Mouse (Mus musculus): ENCODE results near the gene Duox1. TPM values are rescaled to one million over a fixed set of nuclear protein-coding genes. Genes with fewer than 3 reads are reported as not detected.
A peak's percentile ranks its signal among the peaks of the same experiment; 100 is the strongest.
"Not testable (repeated sequence)": the region's sequence is repeated elsewhere in the genome, so short reads cannot be mapped to it uniquely, and the experiment has no call there.

Duox1 gene
- polyA plus RNA-seq, 1 experiment: 0.16 TPM

DNA sequence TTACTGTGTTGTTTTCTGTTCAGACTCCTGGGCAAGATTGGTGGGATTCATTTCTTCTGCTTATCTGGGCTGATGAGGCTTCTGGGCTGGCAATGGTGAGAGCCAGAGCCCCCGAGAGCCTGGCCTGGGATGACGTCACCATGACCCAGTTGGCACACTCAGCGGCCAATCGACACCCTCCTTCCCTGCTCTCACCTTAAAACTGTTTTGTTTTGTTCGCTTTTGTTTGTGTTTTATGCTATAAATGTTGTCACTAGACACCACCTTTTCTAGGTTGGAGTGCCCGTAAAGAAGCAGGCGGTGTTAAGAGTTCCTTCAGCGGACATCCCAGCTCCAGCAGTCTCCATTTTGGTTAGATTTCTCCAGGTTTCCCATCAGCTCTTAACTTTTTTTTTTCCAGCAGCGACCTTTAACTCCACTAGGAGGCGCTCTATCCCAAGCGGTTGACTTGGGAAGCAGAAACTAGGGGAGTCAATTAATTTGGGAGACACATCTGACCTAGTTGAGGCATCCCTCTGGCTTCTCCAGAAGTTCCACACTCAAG, 65.4 kb downstream of the Duox1 start:
- Histone ChIP-seq H3K4me1 (ENCODE audit: control insufficient read depth, insufficient read depth, insufficient read length, low read length) (peaks cover 4% of the 10 kb centered on the region), H3K36me3 (ENCODE audit: control insufficient read depth, insufficient read depth, low read length) (no peaks in the 10 kb centered on the region), H3K27ac (ENCODE audit: insufficient read depth, low read depth, low read length) (no peak overlapping the region), H3K27me3 (ENCODE audit: control insufficient read depth, insufficient read depth, low read length) (no peaks in the 10 kb centered on the region), H3K4me3 (ENCODE audit: low read depth, low read length) (no peak overlapping the region; the same call in 1 of the 2 replicates)
- 5% methylated on average over 11 of the region's 11 CpGs for WGBS
- TF ChIP-seq CTCF (IDR thresholded peaks at IDR 0.05; ENCODE audit: extremely low read depth, insufficient read length, insufficient replicate concordance, low read depth, low read length) (peak; percentile 34; the same call in 1 of the 2 replicates), POLR2A (IDR thresholded peaks at IDR 0.05; ENCODE audit: low read depth, low read length) (no peak)

GRCm38 (mm10) chr2:122381329-122382103, 66.0 kb downstream of the Duox1 start:
- Histone ChIP-seq H3K4me3 (ENCODE audit: low read depth, low read length) (no peak overlapping the region), H3K27me3 (ENCODE audit: control insufficient read depth, insufficient read depth, low read length) (no peaks in the 10 kb centered on the region), H3K36me3 (ENCODE audit: control insufficient read depth, insufficient read depth, low read length) (no peaks in the 10 kb centered on the region), H3K4me1 (ENCODE audit: control insufficient read depth, insufficient read depth, insufficient read length, low read length) (peaks cover 4% of the 10 kb centered on the region), H3K27ac (ENCODE audit: insufficient read depth, low read depth, low read length) (no peak overlapping the region)
- TF ChIP-seq POLR2A (IDR thresholded peaks at IDR 0.05; ENCODE audit: low read depth, low read length): no peak
- no peak for TF ChIP-seq CTCF (IDR thresholded peaks at IDR 0.05; ENCODE audit: extremely low read depth, insufficient read length, insufficient replicate concordance, low read depth, low read length)
- 66% methylated on average over 16 of the region's 16 CpGs for WGBS

DNA sequence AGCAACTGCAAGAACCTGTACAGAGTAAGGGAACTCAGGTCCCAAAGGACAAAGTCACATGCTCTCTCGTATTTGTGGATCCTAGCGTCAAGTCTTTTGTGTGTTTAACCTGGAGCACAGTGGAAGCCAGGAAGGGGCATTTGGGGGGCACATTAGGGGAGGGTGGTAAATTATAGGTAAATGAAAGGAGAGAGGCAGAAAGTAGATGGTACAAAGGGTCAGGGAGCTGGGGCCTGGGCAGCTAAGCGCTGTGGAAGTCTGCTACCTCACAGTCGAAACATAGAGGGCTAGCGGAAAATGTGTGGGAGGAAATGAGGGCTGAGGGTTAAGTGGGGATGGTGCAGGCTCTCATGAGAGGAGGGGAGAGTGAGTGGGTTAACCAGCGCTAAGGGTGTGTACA, 66.6 kb downstream of the Duox1 start:
- Histone ChIP-seq H3K36me3 (ENCODE audit: control insufficient read depth, insufficient read depth, low read length) (no peaks in the 10 kb centered on the region), H3K27ac (ENCODE audit: insufficient read depth, low read depth, low read length) (no peak overlapping the region), H3K4me1 (ENCODE audit: control insufficient read depth, insufficient read depth, insufficient read length, low read length) (peaks cover 4% of the 10 kb centered on the region), H3K27me3 (ENCODE audit: control insufficient read depth, insufficient read depth, low read length) (no peaks in the 10 kb centered on the region), H3K4me3 (ENCODE audit: low read depth, low read length) (no peak overlapping the region)
- 81% methylated on average over 6 of the region's 6 CpGs for WGBS
- TF ChIP-seq POLR2A (IDR thresholded peaks at IDR 0.05; ENCODE audit: low read depth, low read length): no peak
- no peak for TF ChIP-seq CTCF (IDR thresholded peaks at IDR 0.05; ENCODE audit: extremely low read depth, insufficient read length, insufficient replicate concordance, low read depth, low read length)

DNA sequence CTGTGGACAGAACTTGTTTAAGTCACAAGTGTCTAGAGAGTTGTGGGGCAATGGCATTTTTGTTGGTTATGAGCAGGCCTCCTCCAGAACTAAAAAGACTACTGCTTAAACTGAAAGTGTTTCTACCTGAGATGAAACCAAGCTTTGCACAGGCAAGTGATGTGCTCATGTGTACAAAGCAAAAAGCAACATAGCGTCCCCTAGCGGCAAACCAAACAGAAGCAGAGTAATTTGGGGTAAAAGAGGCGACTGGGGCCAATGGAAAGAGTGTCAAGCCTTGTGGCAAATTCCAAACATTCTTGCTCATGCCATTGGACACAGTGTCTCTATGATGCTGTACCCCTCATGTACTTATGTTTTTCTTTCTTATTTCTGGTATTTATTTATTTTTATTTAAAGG, 69.6 kb downstream of the Duox1 start:
- Histone ChIP-seq H3K4me1 (ENCODE audit: control insufficient read depth, insufficient read depth, insufficient read length, low read length) (peaks cover 4% of the 10 kb centered on the region), H3K36me3 (ENCODE audit: control insufficient read depth, insufficient read depth, low read length) (no peaks in the 10 kb centered on the region), H3K27ac (ENCODE audit: insufficient read depth, low read depth, low read length) (no peak overlapping the region), H3K4me3 (ENCODE audit: low read depth, low read length) (no peak overlapping the region), H3K27me3 (ENCODE audit: control insufficient read depth, insufficient read depth, low read length) (no peaks in the 10 kb centered on the region)
- TF ChIP-seq CTCF (IDR thresholded peaks at IDR 0.05; ENCODE audit: extremely low read depth, insufficient read length, insufficient replicate concordance, low read depth, low read length) (no peak), POLR2A (IDR thresholded peaks at IDR 0.05; ENCODE audit: low read depth, low read length) (no peak)
- WGBS: 47% methylated on average over 3 of the region's 3 CpGs

GRCm38 (mm10) chr2:122387135-122387534, 71.7 kb downstream of the Duox1 start:
- H3K27ac ChIP-seq (ENCODE audit: insufficient read depth, low read depth, low read length); H3K4me1 ChIP-seq (ENCODE audit: control insufficient read depth, insufficient read depth, insufficient read length, low read length); H3K36me3 ChIP-seq (ENCODE audit: control insufficient read depth, insufficient read depth, low read length); H3K27me3 ChIP-seq (ENCODE audit: control insufficient read depth, insufficient read depth, low read length); H3K4me3 ChIP-seq (ENCODE audit: low read depth, low read length): not testable (repeated sequence)
- 92% methylated on average over 3 of the region's 3 CpGs for WGBS

DNA sequence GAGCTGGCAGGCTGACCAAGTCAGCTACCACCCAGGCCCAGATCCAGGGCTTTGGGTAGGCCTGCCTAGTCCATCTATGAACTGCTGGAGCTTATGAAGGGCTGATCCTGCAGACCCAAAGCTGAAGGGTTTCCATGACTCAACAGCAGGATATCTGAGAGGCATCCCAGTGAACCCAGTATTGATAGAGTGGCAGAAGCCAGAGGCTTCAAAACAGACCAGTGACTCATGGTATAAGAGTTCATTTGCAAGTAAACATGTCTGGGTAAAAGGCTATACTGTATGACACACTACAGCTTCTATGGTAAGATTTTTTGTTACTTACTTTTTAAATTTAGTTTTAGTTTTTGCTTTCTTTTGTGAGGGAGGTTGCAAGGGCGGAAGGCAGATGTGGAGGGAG, 80.7 kb downstream of the Duox1 start:
- H3K27me3 ChIP-seq (ENCODE audit: control insufficient read depth, insufficient read depth, low read length): no peaks in the 10 kb centered on the region
- no peaks in the 10 kb centered on the region for H3K4me1 ChIP-seq (ENCODE audit: control insufficient read depth, insufficient read depth, insufficient read length, low read length)
- no peaks in the 10 kb centered on the region for H3K36me3 ChIP-seq (ENCODE audit: control insufficient read depth, insufficient read depth, low read length)
- H3K4me3 ChIP-seq (ENCODE audit: low read depth, low read length): no peak overlapping the region
- no peak overlapping the region; the same call in 1 of the 2 replicates for H3K27ac ChIP-seq (ENCODE audit: insufficient read depth, low read depth, low read length)
- 82% methylated on average over 1 of the region's 1 CpGs for WGBS
- no peak for TF ChIP-seq CTCF (IDR thresholded peaks at IDR 0.05; ENCODE audit: extremely low read depth, insufficient read length, insufficient replicate concordance, low read depth, low read length)
- no peak for TF ChIP-seq POLR2A (IDR thresholded peaks at IDR 0.05; ENCODE audit: low read depth, low read length)

Other genes with a start within 250 kb of the Duox1 start
- gene Spg11, start 197.3 kb upstream of the Duox1 start, polyA plus RNA-seq (2012; rRNA removed): 2.8 and 7.3 TPM in 2 replicates
- gene B2m, start 168.0 kb upstream of the Duox1 start, polyA plus RNA-seq (2012; rRNA removed): 286 and 1,325 TPM in 2 replicates
- 0.10 TPM in 1 of 2 replicates, not detected in the other for gene Trim69, start 155.0 kb upstream of the Duox1 start, polyA plus RNA-seq (2012; rRNA removed)
- not detected in 2 replicates for gene Patl2, start 129.5 kb upstream of the Duox1 start, polyA plus RNA-seq (2012; rRNA removed)
- not detected in 2 replicates for gene Terb2, start 129.4 kb upstream of the Duox1 start, polyA plus RNA-seq (2012; rRNA removed)
- gene Sord, start 80.9 kb upstream of the Duox1 start, polyA plus RNA-seq (2012; rRNA removed): 16.1 and 71.5 TPM in 2 replicates
- gene Duox2, start 17.2 kb upstream of the Duox1 start, polyA plus RNA-seq (2012; rRNA removed): 13.5 and 133 TPM in 2 replicates
- 33.7 and 324 TPM in 2 replicates for gene Duoxa2, start 16.8 kb upstream of the Duox1 start, polyA plus RNA-seq (2012; rRNA removed)
- gene Duoxa1, start 1.9 kb upstream of the Duox1 start, polyA plus RNA-seq (2012; rRNA removed): 0.08 and 0.66 TPM in 2 replicates
- 3.5 and 9.1 TPM in 2 replicates for gene Shf, start 53.5 kb downstream of the Duox1 start, polyA plus RNA-seq (2012; rRNA removed)
- 44.1 and 116 TPM in 2 replicates for gene Slc28a2, start 110.8 kb downstream of the Duox1 start, polyA plus RNA-seq (2012; rRNA removed)
- gene Gm14085, start 169.3 kb downstream of the Duox1 start, polyA plus RNA-seq (2012; rRNA removed): 0.08 and 4.2 TPM in 2 replicates

Data from small intestine, adult 2 months (tissue).